Mouse (Mus musculus): ENCODE results near the gene I0C0044D17Rik. TPM values are rescaled to one million over a fixed set of nuclear protein-coding genes. Genes with fewer than 3 reads are reported as not detected.
"Not testable (repeated sequence)": the region's sequence is repeated elsewhere in the genome, so short reads cannot be mapped to it uniquely, and the experiment has no call there.

Gene I0C0044D17Rik
- total and polyA plus RNA-seq, 3 experiments: not detected

GRCm38 (mm10) chr4:98857037-98857648, 33.5 kb upstream of the I0C0044D17Rik start:
- WGBS: 35% methylated on average over 11 of the region's 11 CpGs
- no peak for DNase-seq

GRCm38 (mm10) chr4:98853926-98854325, 30.3 kb upstream of the I0C0044D17Rik start:
- H3K79me2 ChIP-seq (replicated peaks; ENCODE audit: control insufficient read depth, insufficient read depth, low read length): no peaks in the 10 kb centered on the region
- 66% methylated on average over 4 of the region's 4 CpGs for whole genome bisulfite sequencing
- intact Hi-C loops (cut with DNase I): no loop called here
- no peaks in the 10 kb centered on the region for H3K36me3 ChIP-seq (ENCODE audit: control insufficient read depth, insufficient read depth, low read length)
- no peak overlapping the region for H3K27ac ChIP-seq
- no peaks in the 10 kb centered on the region for H3K4me1 ChIP-seq (ENCODE audit: control insufficient read depth, insufficient read depth, low read length)
- no peak overlapping the region for H3K9ac ChIP-seq (ENCODE audit: low read depth, low read length)
- no peak for TF ChIP-seq EP300 (IDR thresholded peaks at IDR 0.05; ENCODE audit: insufficient read depth, low read depth, low read length)
- TF ChIP-seq CTCF (IDR thresholded peaks at IDR 0.05): no peak
- no peak for TF ChIP-seq POLR2A (IDR thresholded peaks at IDR 0.05; ENCODE audit: insufficient read depth, low read depth, low read length)
- no peaks in the 10 kb centered on the region for H3K27me3 ChIP-seq (ENCODE audit: control insufficient read depth, insufficient read depth, low read length)
- no peak for DNase-seq
- H3K4me3 ChIP-seq: no peak overlapping the region

More at GRCm38 (mm10) chr4:98857037-98857648, 33.5 kb upstream of the I0C0044D17Rik start:
- TF ChIP-seq POLR2A (IDR thresholded peaks at IDR 0.05; ENCODE audit: insufficient read depth, low read depth, low read length) (no peak), CTCF (IDR thresholded peaks at IDR 0.05) (no peak), EP300 (IDR thresholded peaks at IDR 0.05; ENCODE audit: insufficient read depth, low read depth, low read length) (no peak)
- Histone ChIP-seq H3K9ac (ENCODE audit: low read depth, low read length) (no peak overlapping the region), H3K79me2 (replicated peaks; ENCODE audit: control insufficient read depth, insufficient read depth, low read length) (no peaks in the 10 kb centered on the region), H3K27ac (no peak overlapping the region), H3K27me3 (ENCODE audit: control insufficient read depth, insufficient read depth, low read length) (no peaks in the 10 kb centered on the region), H3K36me3 (ENCODE audit: control insufficient read depth, insufficient read depth, low read length) (no peaks in the 10 kb centered on the region), H3K4me3 (no peak overlapping the region), H3K4me1 (ENCODE audit: control insufficient read depth, insufficient read depth, low read length) (no peaks in the 10 kb centered on the region)
- intact Hi-C loops (cut with DNase I): no loop called here

- H3K9ac ChIP-seq (ENCODE audit: low read depth, low read length); H3K36me3 ChIP-seq (ENCODE audit: control insufficient read depth, insufficient read depth, low read length); H3K4me3 ChIP-seq; H3K4me1 ChIP-seq (ENCODE audit: control insufficient read depth, insufficient read depth, low read length); H3K27me3 ChIP-seq (ENCODE audit: control insufficient read depth, insufficient read depth, low read length); H3K27ac ChIP-seq; intact Hi-C loops (cut with DNase I); DNase-seq; H3K79me2 ChIP-seq (replicated peaks; ENCODE audit: control insufficient read depth, insufficient read depth, low read length): not testable (repeated sequence)
- WGBS: 39% methylated on average over 1 of the region's 1 CpGs
Measured at GRCm38 (mm10) chr4:98850485-98850884, 26.8 kb upstream of the I0C0044D17Rik start.

GRCm38 (mm10) chr4:98847120-98847885, 23.7 kb upstream of the I0C0044D17Rik start:
- Histone ChIP-seq H3K27ac (no peak overlapping the region), H3K79me2 (replicated peaks; ENCODE audit: control insufficient read depth, insufficient read depth, low read length) (no peaks in the 10 kb centered on the region), H3K9ac (ENCODE audit: low read depth, low read length) (no peak overlapping the region), H3K27me3 (ENCODE audit: control insufficient read depth, insufficient read depth, low read length) (no peaks in the 10 kb centered on the region), H3K4me3 (no peak overlapping the region), H3K4me1 (ENCODE audit: control insufficient read depth, insufficient read depth, low read length) (no peaks in the 10 kb centered on the region), H3K36me3 (ENCODE audit: control insufficient read depth, insufficient read depth, low read length) (no peaks in the 10 kb centered on the region)
- intact Hi-C loops (cut with DNase I): no loop called here
- TF ChIP-seq POLR2A (IDR thresholded peaks at IDR 0.05; ENCODE audit: insufficient read depth, low read depth, low read length): no peak
- no peak for TF ChIP-seq CTCF (IDR thresholded peaks at IDR 0.05)
- TF ChIP-seq EP300 (IDR thresholded peaks at IDR 0.05; ENCODE audit: insufficient read depth, low read depth, low read length): no peak
- WGBS: 43% methylated on average over 6 of the region's 6 CpGs
- no peak for DNase-seq

- WGBS: 72% methylated on average over 3 of the region's 3 CpGs
- intact Hi-C loops (cut with DNase I): no loop called here
Measured at GRCm38 (mm10) chr4:98846396-98846795, 22.8 kb upstream of the I0C0044D17Rik start.

GRCm38 (mm10) chr4:98845687-98846125, 22.1 kb upstream of the I0C0044D17Rik start:
- Histone ChIP-seq H3K27me3 (ENCODE audit: control insufficient read depth, insufficient read depth, low read length) (no peaks in the 10 kb centered on the region), H3K4me1 (ENCODE audit: control insufficient read depth, insufficient read depth, low read length) (no peaks in the 10 kb centered on the region), H3K36me3 (ENCODE audit: control insufficient read depth, insufficient read depth, low read length) (no peaks in the 10 kb centered on the region), H3K4me3 (no peak overlapping the region), H3K27ac (no peak overlapping the region), H3K79me2 (replicated peaks; ENCODE audit: control insufficient read depth, insufficient read depth, low read length) (no peaks in the 10 kb centered on the region), H3K9ac (ENCODE audit: low read depth, low read length) (no peak overlapping the region)
- TF ChIP-seq CTCF (IDR thresholded peaks at IDR 0.05): no peak
- TF ChIP-seq POLR2A (IDR thresholded peaks at IDR 0.05; ENCODE audit: insufficient read depth, low read depth, low read length): no peak
- no peak for TF ChIP-seq EP300 (IDR thresholded peaks at IDR 0.05; ENCODE audit: insufficient read depth, low read depth, low read length)
- WGBS: 86% methylated on average over 8 of the region's 8 CpGs
- intact Hi-C loops (cut with DNase I): no loop called here
- no peak for DNase-seq

More at GRCm38 (mm10) chr4:98846396-98846795, 22.8 kb upstream of the I0C0044D17Rik start:
- Histone ChIP-seq H3K36me3 (ENCODE audit: control insufficient read depth, insufficient read depth, low read length) (no peaks in the 10 kb centered on the region), H3K27me3 (ENCODE audit: control insufficient read depth, insufficient read depth, low read length) (no peaks in the 10 kb centered on the region), H3K27ac (no peak overlapping the region), H3K4me3 (no peak overlapping the region), H3K79me2 (replicated peaks; ENCODE audit: control insufficient read depth, insufficient read depth, low read length) (no peaks in the 10 kb centered on the region), H3K4me1 (ENCODE audit: control insufficient read depth, insufficient read depth, low read length) (no peaks in the 10 kb centered on the region), H3K9ac (ENCODE audit: low read depth, low read length) (no peak overlapping the region)
- TF ChIP-seq EP300 (IDR thresholded peaks at IDR 0.05; ENCODE audit: insufficient read depth, low read depth, low read length): no peak
- TF ChIP-seq POLR2A (IDR thresholded peaks at IDR 0.05; ENCODE audit: insufficient read depth, low read depth, low read length): no peak
- no peak for TF ChIP-seq CTCF (IDR thresholded peaks at IDR 0.05)
- DNase-seq: no peak
